Mouse (Mus musculus): ENCODE measurements around the gene Mrpl12. TPM values are rescaled to one million over a fixed set of nuclear protein-coding genes. Genes with fewer than 3 reads are reported as not detected.

The Mrpl12 gene
- polyA plus RNA-seq, 1 experiment from 2014 or later: 133 TPM

DNA sequence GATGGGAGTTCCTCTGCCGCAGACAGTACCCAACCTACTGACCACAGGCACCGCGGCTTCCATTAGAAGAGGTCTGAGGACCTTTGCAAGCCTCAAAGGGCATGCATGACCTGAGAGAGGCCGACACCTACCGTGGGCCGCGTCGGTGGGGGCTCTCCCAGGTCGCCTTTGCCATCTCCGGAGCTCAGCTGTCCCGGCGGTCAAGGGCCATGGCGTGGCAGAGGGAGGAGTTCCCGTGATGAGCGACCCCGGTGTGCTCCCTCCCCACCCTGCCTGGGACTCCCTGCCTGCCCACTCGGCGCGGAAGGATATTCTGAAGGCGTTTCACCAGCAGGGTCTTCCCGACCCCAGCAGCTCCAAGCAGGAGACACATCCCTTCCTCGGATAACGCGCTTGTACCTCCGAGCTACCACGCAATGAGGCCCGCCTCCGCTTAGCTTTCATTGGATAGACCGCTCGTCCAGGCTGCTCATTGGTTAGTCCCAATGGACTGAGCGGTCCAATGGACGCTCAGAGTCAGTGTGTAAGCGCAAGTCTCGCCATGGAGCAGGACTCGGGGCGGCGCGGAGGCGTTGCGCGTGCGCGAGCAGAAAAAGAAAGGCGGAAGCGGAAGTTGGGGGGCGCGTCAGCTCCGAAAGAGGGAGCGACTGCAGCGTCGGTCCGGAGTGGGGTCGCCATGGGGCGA is 17.2 kb upstream of the Mrpl12 start, which contains the start of gene Arl16:
Arl16 (minus strand) TSS at position 557 of the 685 bp plus-strand sequence.
- Histone ChIP-seq H3K4me3 (ENCODE audit: low read depth, low read length) (peak within 1 kb of the TSS; percentile 96), H3K4me1 (ENCODE audit: insufficient read depth) (peaks cover 18% of the 10 kb centered on the region), H3K9me3 (ENCODE audit: low read length) (no peaks in the 10 kb centered on the region), H3K36me3 (replicated peaks; ENCODE audit: insufficient read depth, low read length) (peaks cover 31% of the 10 kb centered on the region), H3K9ac (replicated peaks) (peak within 1 kb of the TSS; percentile 88), H3K4me2 (ENCODE audit: low read depth, low read length) (peak within 1 kb of the TSS; percentile 92), H3K27me3 (ENCODE audit: insufficient read depth, low read length) (no peaks in the 10 kb centered on the region), H3K27ac (ENCODE audit: low read depth) (peak within 1 kb of the TSS; percentile 67)
- peak; percentile 99 for ATAC-seq
- DNase-seq: peak; percentile 97
- WGBS (ENCODE audit: insufficient replicate concordance): 1% methylated on average over 54 of the region's 54 CpGs
- TF ChIP-seq EP300 (IDR thresholded peaks at IDR 0.05; ENCODE audit: low read depth) (no peak), CTCF (IDR thresholded peaks at IDR 0.05; ENCODE audit: low read depth) (no peak; the same call in 1 of the 2 replicates)

DNA sequence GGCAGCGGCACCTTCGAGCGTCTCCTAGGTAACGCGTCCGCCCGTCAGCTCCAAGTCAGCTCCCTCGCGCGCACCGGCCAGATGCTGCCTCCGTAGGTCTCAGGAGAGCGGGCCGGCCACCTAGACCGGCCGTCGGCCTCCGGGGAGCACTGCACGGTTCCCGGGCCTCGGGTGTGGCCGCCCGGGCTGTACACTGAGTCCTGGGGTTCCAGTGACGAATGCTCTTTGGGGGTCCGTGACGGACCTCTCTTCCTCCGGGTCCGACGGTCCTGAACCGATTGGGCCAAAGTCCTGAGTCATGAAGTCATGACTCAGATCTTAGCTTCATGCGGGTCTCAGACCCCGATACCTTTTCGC is 16.7 kb upstream of the Mrpl12 start:
- H3K9ac ChIP-seq (replicated peaks): peak overlapping the region; percentile 88
- peak overlapping the region; percentile 67 for H3K27ac ChIP-seq (ENCODE audit: low read depth)
- H3K27me3 ChIP-seq (ENCODE audit: insufficient read depth, low read length): no peaks in the 10 kb centered on the region
- no peak for DNase-seq
- peaks cover 36% of the 10 kb centered on the region for H3K36me3 ChIP-seq (replicated peaks; ENCODE audit: insufficient read depth, low read length)
- peak overlapping the region; percentile 96 for H3K4me3 ChIP-seq (ENCODE audit: low read depth, low read length)
- H3K4me1 ChIP-seq (ENCODE audit: insufficient read depth): peaks cover 18% of the 10 kb centered on the region
- peak; percentile 56 for ATAC-seq
- peak overlapping the region; percentile 89 for H3K4me2 ChIP-seq (ENCODE audit: low read depth, low read length)
- H3K9me3 ChIP-seq (ENCODE audit: low read length): no peaks in the 10 kb centered on the region
- WGBS (ENCODE audit: insufficient replicate concordance): under 1% methylated on average over 33 of the region's 33 CpGs
- TF ChIP-seq CTCF (IDR thresholded peaks at IDR 0.05; ENCODE audit: low read depth) (no peak), EP300 (IDR thresholded peaks at IDR 0.05; ENCODE audit: low read depth) (no peak)

- DNase-seq (peak; percentile 57), ATAC-seq (peak; percentile 56)
- peaks cover 10% of the 10 kb centered on the region for H3K4me1 ChIP-seq (ENCODE audit: insufficient read depth)
- H3K36me3 ChIP-seq (replicated peaks; ENCODE audit: insufficient read depth, low read length): peaks cover 61% of the 10 kb centered on the region
- 0 out of 2 replicates have a peak overlapping the region, but pooled peaks have one; percentile 16 for H3K9ac ChIP-seq (replicated peaks)
- WGBS (ENCODE audit: insufficient replicate concordance): 77% methylated on average over 6 of the region's 6 CpGs
- TF ChIP-seq EP300 (IDR thresholded peaks at IDR 0.05; ENCODE audit: low read depth): no peak
- TF ChIP-seq CTCF (IDR thresholded peaks at IDR 0.05; ENCODE audit: low read depth): no peak
- no peaks in the 10 kb centered on the region for H3K9me3 ChIP-seq (ENCODE audit: low read length)
- H3K27ac ChIP-seq (ENCODE audit: low read depth): peak overlapping the region; percentile 83
- no peak overlapping the region for H3K4me2 ChIP-seq (ENCODE audit: low read depth, low read length)
- no peak overlapping the region for H3K4me3 ChIP-seq (ENCODE audit: low read depth, low read length)
- no peaks in the 10 kb centered on the region for H3K27me3 ChIP-seq (ENCODE audit: insufficient read depth, low read length)
Observed at GRCm38 (mm10) chr11:120472052-120472451, 12.4 kb upstream of the Mrpl12 start.

DNA sequence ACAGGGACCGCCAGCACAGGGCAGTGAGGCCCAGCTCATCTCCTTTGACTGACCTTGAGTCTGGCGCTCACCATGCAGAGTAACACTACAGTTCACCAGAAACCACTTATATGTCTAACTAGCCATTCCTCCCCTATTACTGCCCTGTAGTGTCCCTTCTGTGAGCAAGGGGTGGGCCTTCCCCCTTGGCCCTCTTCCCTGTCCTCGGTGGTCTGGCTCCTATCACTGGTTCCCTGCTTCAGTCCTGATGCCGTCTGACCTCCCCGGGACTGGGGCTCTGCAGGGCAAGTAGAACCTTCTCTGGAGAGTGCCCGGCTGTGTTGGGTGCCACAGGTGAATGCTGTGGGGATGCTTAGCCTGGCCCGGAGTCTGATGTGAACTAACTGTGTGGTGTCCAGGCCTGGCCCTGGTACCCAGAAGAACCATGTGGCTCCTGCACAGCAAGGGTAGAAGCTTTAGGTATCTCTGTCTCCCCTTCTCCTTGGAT is 922 bp upstream of the Mrpl12 start:
- no peak for DNase-seq
- H3K4me3 ChIP-seq (ENCODE audit: low read depth, low read length): peak overlapping the region; percentile 94; the same call in 1 of the 2 replicates
- peak overlapping the region; percentile 94 for H3K4me2 ChIP-seq (ENCODE audit: low read depth, low read length)
- no peak for TF ChIP-seq CTCF (IDR thresholded peaks at IDR 0.05; ENCODE audit: low read depth)
- TF ChIP-seq EP300 (IDR thresholded peaks at IDR 0.05; ENCODE audit: low read depth): no peak
- no peak for ATAC-seq
- peaks cover 8% of the 10 kb centered on the region for H3K4me1 ChIP-seq (ENCODE audit: insufficient read depth)
- H3K27ac ChIP-seq (ENCODE audit: low read depth): no peak overlapping the region
- no peak overlapping the region; the same call in 1 of the 2 replicates for H3K9ac ChIP-seq (replicated peaks)
- H3K9me3 ChIP-seq (ENCODE audit: low read length): no peaks in the 10 kb centered on the region
- peaks cover 51% of the 10 kb centered on the region for H3K36me3 ChIP-seq (replicated peaks; ENCODE audit: insufficient read depth, low read length)
- WGBS (ENCODE audit: insufficient replicate concordance): 86% methylated on average over 7 of the region's 7 CpGs
- no peaks in the 10 kb centered on the region for H3K27me3 ChIP-seq (ENCODE audit: insufficient read depth, low read length)

DNA sequence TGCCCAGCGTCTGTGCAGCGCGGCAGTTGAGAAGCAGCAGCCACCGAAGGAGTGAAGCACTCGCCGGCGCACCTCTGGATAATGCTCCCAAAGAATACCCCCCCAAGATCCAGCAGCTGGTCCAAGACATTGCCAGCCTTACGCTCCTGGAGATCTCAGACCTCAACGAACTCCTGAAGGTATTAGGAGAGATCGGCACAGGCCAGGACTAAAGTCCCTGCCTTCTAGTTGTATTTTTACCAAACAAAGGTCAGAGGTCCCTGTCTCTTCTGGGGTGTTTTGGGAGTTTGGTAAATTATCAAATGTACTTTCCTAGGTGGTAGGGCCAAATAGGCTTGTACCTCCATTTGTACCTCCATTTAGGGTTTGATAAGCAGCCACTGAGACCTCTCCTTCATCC is 838 bp downstream of the Mrpl12 start:
- WGBS (ENCODE audit: insufficient replicate concordance): 5% methylated on average over 10 of the region's 10 CpGs
- H3K4me3 ChIP-seq (ENCODE audit: low read depth, low read length): peak overlapping the region; percentile 94
- H3K4me2 ChIP-seq (ENCODE audit: low read depth, low read length): peak overlapping the region; percentile 94
- ATAC-seq (no peak), DNase-seq (no peak)
- H3K9ac ChIP-seq (replicated peaks): peak overlapping the region; percentile 83
- H3K27ac ChIP-seq (ENCODE audit: low read depth): peak overlapping the region; percentile 89
- TF ChIP-seq CTCF (IDR thresholded peaks at IDR 0.05; ENCODE audit: low read depth): no peak
- TF ChIP-seq EP300 (IDR thresholded peaks at IDR 0.05; ENCODE audit: low read depth): no peak
- peaks cover 14% of the 10 kb centered on the region for H3K4me1 ChIP-seq (ENCODE audit: insufficient read depth)
- peaks cover 41% of the 10 kb centered on the region for H3K36me3 ChIP-seq (replicated peaks; ENCODE audit: insufficient read depth, low read length)
- H3K9me3 ChIP-seq (ENCODE audit: low read length): no peaks in the 10 kb centered on the region
- H3K27me3 ChIP-seq (ENCODE audit: insufficient read depth, low read length): no peaks in the 10 kb centered on the region

DNA sequence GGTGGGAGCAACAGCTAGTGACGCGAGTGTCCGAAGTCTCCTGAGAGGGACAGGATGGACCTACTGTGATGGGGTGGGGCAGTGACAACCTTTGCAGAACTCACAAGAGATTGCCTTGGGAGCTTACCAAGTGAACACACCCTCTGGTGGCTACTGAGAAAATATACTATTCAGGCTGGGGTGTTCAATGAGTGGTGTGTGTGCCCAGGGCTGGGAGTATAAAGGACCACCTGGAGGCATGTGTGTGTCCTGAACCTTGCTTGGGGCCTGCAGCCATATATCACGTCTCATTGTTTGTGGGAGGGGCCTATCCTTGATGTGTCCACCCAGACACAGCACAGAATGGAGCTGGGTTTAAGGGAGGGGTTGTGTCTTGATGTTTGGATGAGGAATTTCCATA is 4.1 kb downstream of the Mrpl12 start:
- no peak for TF ChIP-seq EP300 (IDR thresholded peaks at IDR 0.05; ENCODE audit: low read depth)
- TF ChIP-seq CTCF (IDR thresholded peaks at IDR 0.05; ENCODE audit: low read depth): no peak
- H3K4me3 ChIP-seq (ENCODE audit: low read depth, low read length): no peak overlapping the region
- 69% methylated on average over 4 of the region's 4 CpGs for WGBS (ENCODE audit: insufficient replicate concordance)
- peaks cover 15% of the 10 kb centered on the region for H3K36me3 ChIP-seq (replicated peaks; ENCODE audit: insufficient read depth, low read length)
- H3K27ac ChIP-seq (ENCODE audit: low read depth): no peak overlapping the region
- H3K27me3 ChIP-seq (ENCODE audit: insufficient read depth, low read length): no peaks in the 10 kb centered on the region
- no peak overlapping the region for H3K4me2 ChIP-seq (ENCODE audit: low read depth, low read length)
- H3K9ac ChIP-seq (replicated peaks): no peak overlapping the region
- H3K4me1 ChIP-seq (ENCODE audit: insufficient read depth): peaks cover 38% of the 10 kb centered on the region
- DNase-seq: no peak
- no peaks in the 10 kb centered on the region for H3K9me3 ChIP-seq (ENCODE audit: low read length)
- ATAC-seq: no peak

Measured in liver, postnatal 0 days (tissue).